Mouse (Mus musculus): ENCODE measurements around the gene Fuk.

GRCm38 (mm10) chr8:110901839-110902578, at the start of gene Fuk:
- TF ChIP-seq EP300 (IDR thresholded peaks at IDR 0.05) (no peak), CTCF (IDR thresholded peaks at IDR 0.05) (no peak)

All from lung, postnatal 0 days (tissue).